ENCODE assay signal across 14 mouse cellular contexts in genomic region chr3:42408958-42409633, GRCm38 (mm10).
DNase-seq lines count a peak whose midpoint lies in the region; ATAC-seq and TF ChIP-seq lines count a peak whose summit lies in the region.
"Had no signal": no experiment of that assay in that cellular context is flagged by ENCODE, and none has a peak within 500 bp of the region (broad histone marks: within the 10 kb centered on the region; RNA-seq: fewer than 3 reads in every experiment).

No protein-coding gene starts in this region.

- ATAC-seq in forebrain, embryonic 16.5 days: peak; percentile 70
- no peak for ATAC-seq in megakaryocyte-erythroid progenitor cell, adult 5-6 weeks (replicated peaks; ENCODE audit: low FRiP score, low TSS enrichment, poor library complexity, severe bottlenecking)
- ATAC-seq in megakaryocyte progenitor cell, adult 5-6 weeks (replicated peaks; ENCODE audit: poor library complexity): no peak

- H3K4me1 ChIP-seq in forebrain, embryonic 16.5 days (replicated peaks; ENCODE audit: control insufficient read depth, insufficient read depth, low read length): peaks cover 3% of the 10 kb centered on the region
- H3K4me1 ChIP-seq: hindbrain, embryonic 10.5 days; limb, embryonic 10.5 days; neural tube, embryonic 12.5 days had no signal

- H3K9me3 ChIP-seq in forebrain, embryonic 16.5 days (ENCODE audit: control insufficient read depth, low read length): no peaks in the 10 kb centered on the region
- H3K9me3 ChIP-seq: hindbrain, embryonic 10.5 days; limb, embryonic 10.5 days; neural tube, embryonic 12.5 days had no signal

- H3K9ac ChIP-seq in forebrain, embryonic 16.5 days (replicated peaks; ENCODE audit: low read depth, low read length): no peak overlapping the region
- H3K9ac ChIP-seq: neural tube, embryonic 12.5 days had no signal

- TF ChIP-seq CTCF in left cerebral cortex, adult 2 months (IDR thresholded peaks at IDR 0.05): no peak

- H3K27me3 ChIP-seq in forebrain, embryonic 16.5 days (replicated peaks; ENCODE audit: control insufficient read depth, insufficient read depth, low read length): no peaks in the 10 kb centered on the region
- H3K27me3 ChIP-seq: neural tube, embryonic 12.5 days had no signal

- intact Hi-C loops in left cerebral cortex, adult 2 months (cut with DNase I): loop anchor here (5.0 to 10.0 kb wide), 3 partner anchors 124 to 282 kb away; no protein-coding TSS in a partner anchor

- H3K4me2 ChIP-seq in forebrain, embryonic 16.5 days (ENCODE audit: low read length): no peak overlapping the region
- H3K4me2 ChIP-seq: neural tube, embryonic 12.5 days had no signal

- H3K27ac ChIP-seq in forebrain, embryonic 16.5 days (ENCODE audit: low read length): no peak overlapping the region
- H3K27ac ChIP-seq in left cerebral cortex, adult 2 months: peak overlapping the region; percentile 38; the same call in 1 of the 2 replicates
- H3K27ac ChIP-seq: hindbrain, embryonic 10.5 days; limb, embryonic 10.5 days; macrophage; neural tube, embryonic 12.5 days had no signal

- H3K36me3 ChIP-seq in forebrain, embryonic 16.5 days (ENCODE audit: control insufficient read depth, insufficient read depth): no peaks in the 10 kb centered on the region
- H3K36me3 ChIP-seq: hindbrain, embryonic 10.5 days; limb, embryonic 10.5 days; neural tube, embryonic 12.5 days had no signal

- H3K4me3 ChIP-seq in forebrain, embryonic 16.5 days (replicated peaks; ENCODE audit: low read length): no peak overlapping the region
- H3K4me3 ChIP-seq in left cerebral cortex, adult 2 months: no peak overlapping the region
- H3K4me3 ChIP-seq: hindbrain, embryonic 10.5 days; limb, embryonic 10.5 days; neural tube, embryonic 12.5 days had no signal

- peak; percentile 39 to 74 for DNase-seq in frontal cortex, adult 2 months (ENCODE audit: extremely low spot score in 1 of 2, low spot score in 1 of 2)
- no peak for DNase-seq in frontal cortex, postnatal 10 days (ENCODE audit: low spot score in 2 of 2)
- peak; percentile 17 for DNase-seq in 416B (ENCODE audit: low read depth)
- DNase-seq in left cerebral cortex, adult 2 months (ENCODE audit: extremely low spot score in 1 of 2, low spot score in 2 of 2): no peak
- DNase-seq: cerebellum, adult 8-10 months; embryo, embryonic 11 days; kidney, postnatal 10 days had no signal

- WGBS in forebrain, embryonic 16.5 days: 70% methylated on average over 2 of the region's 2 CpGs

Comparison
In these comparisons a context has a peak if more than half of its experiments do, and no peak if none do; other contexts are left out.
1. DNase-seq: peak in frontal cortex, adult 2 months (2 of 2) and 416B (single experiment); none in frontal cortex, postnatal 10 days (0 of 2) and left cerebral cortex, adult 2 months (0 of 2).